Comparison of ENCODE assay signal across 19 mouse cellular contexts in genomic region chr7:132368859-132369258, GRCm38 (mm10).
"Had no signal": no experiment of that assay in that cellular context is flagged by ENCODE, and none has a peak within 500 bp of the region (broad histone marks: within the 10 kb centered on the region; RNA-seq: fewer than 3 reads in every experiment).

No protein-coding gene starts in this region.

- H3K4me2 ChIP-seq: kidney, embryonic 15.5 days; liver, embryonic 12.5 days; liver, embryonic 15.5 days; lung, embryonic 15.5 days; midbrain, embryonic 13.5 days; neural tube, embryonic 12.5 days had no signal

- H3K4me3 ChIP-seq: kidney, embryonic 15.5 days; left cerebral cortex, adult 2 months; liver, embryonic 12.5 days; liver, embryonic 15.5 days; lung, embryonic 15.5 days; megakaryocyte, embryonic 14.5 days; midbrain, embryonic 10.5 days; midbrain, embryonic 13.5 days; neural tube, embryonic 12.5 days had no signal

- DNase-seq: kidney, adult 8-10 months; kidney, postnatal 10 days; kidney, postnatal 36 days; layer of hippocampus, postnatal 36 days; liver; lung, adult 18-20 months; lung, postnatal 10 days; lung, postnatal 36 days; thymus, adult 18-20 months; thymus, postnatal 36 days had no signal

- H3K36me3 ChIP-seq: kidney, embryonic 15.5 days; liver, embryonic 12.5 days; liver, embryonic 15.5 days; lung, embryonic 15.5 days; midbrain, embryonic 10.5 days; midbrain, embryonic 13.5 days; neural tube, embryonic 12.5 days had no signal

- ATAC-seq: liver, embryonic 12.5 days; midbrain, embryonic 13.5 days had no signal

- H3K9me3 ChIP-seq: kidney, embryonic 15.5 days; liver, embryonic 12.5 days; liver, embryonic 15.5 days; lung, embryonic 15.5 days; megakaryocyte, embryonic 14.5 days; midbrain, embryonic 10.5 days; midbrain, embryonic 13.5 days; neural tube, embryonic 12.5 days had no signal

- H3K9ac ChIP-seq: kidney, embryonic 15.5 days; liver, embryonic 12.5 days; liver, embryonic 15.5 days; lung, embryonic 15.5 days; midbrain, embryonic 13.5 days; neural tube, embryonic 12.5 days had no signal

- H3K27ac ChIP-seq: kidney, embryonic 15.5 days; left cerebral cortex, adult 2 months; liver, embryonic 12.5 days; liver, embryonic 15.5 days; lung, embryonic 15.5 days; midbrain, embryonic 10.5 days; midbrain, embryonic 13.5 days; neural tube, embryonic 12.5 days had no signal

- H3K27me3 ChIP-seq: kidney, embryonic 15.5 days; liver, embryonic 15.5 days; lung, embryonic 15.5 days; midbrain, embryonic 13.5 days; neural tube, embryonic 12.5 days had no signal
